Comparison of ENCODE assay signal across 24 mouse cellular contexts in the genomic region with DNA sequence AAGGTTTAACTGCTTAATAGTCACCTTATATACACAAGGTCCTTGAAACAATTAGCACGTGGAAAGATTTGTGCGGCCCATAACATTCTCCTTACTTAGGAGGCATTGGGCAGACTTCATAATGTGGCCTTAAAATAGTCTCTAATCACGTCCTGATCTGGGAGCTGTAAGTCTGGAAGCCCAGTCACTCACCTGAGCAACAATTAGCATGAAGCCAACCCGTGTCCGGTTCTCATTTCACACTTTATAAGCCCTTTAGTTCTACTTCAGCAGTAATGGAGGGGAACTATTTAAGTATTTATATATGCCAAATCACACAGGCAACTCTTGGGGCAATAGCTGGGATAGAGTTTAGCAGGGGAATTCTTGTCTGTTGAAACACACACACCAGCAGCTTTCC. TPM values are rescaled to one million over a fixed set of nuclear protein-coding genes. Genes with fewer than 3 reads are reported as not detected.
"Had no signal": no experiment of that assay in that cellular context is flagged by ENCODE, and none has a peak within 500 bp of the region (broad histone marks: within the 10 kb centered on the region; RNA-seq: fewer than 3 reads in every experiment).

No protein-coding gene starts in this region.

- H3K27ac ChIP-seq: hindbrain, embryonic 14.5 days; hindbrain, postnatal 0 days; layer of hippocampus, adult 2 months; limb, embryonic 10.5 days; limb, embryonic 13.5 days; liver, embryonic 12.5 days; liver, embryonic 15.5 days; lung, embryonic 15.5 days; midbrain, embryonic 12.5 days; neural tube, embryonic 13.5 days; stomach, embryonic 15.5 days had no signal

- H3K4me1 ChIP-seq: liver, embryonic 12.5 days; liver, embryonic 15.5 days; lung, embryonic 15.5 days; megakaryocyte, embryonic 14.5 days; midbrain, embryonic 12.5 days; neural tube, embryonic 13.5 days; stomach, embryonic 15.5 days had no signal

- H3K36me3 ChIP-seq: limb, embryonic 10.5 days; limb, embryonic 13.5 days; liver, embryonic 12.5 days; liver, embryonic 15.5 days; lung, embryonic 15.5 days; midbrain, embryonic 12.5 days; neural tube, embryonic 13.5 days; stomach, embryonic 15.5 days had no signal

- ATAC-seq: hindbrain, postnatal 0 days; inflammation-experienced regulatory T-cells, adult 6 months; intestine, postnatal 0 days; liver, embryonic 12.5 days had no signal

- H3K9me3 ChIP-seq: limb, embryonic 10.5 days; limb, embryonic 13.5 days; liver, embryonic 12.5 days; liver, embryonic 15.5 days; lung, embryonic 15.5 days; midbrain, embryonic 12.5 days; neural tube, embryonic 13.5 days; stomach, embryonic 15.5 days had no signal

- DNase-seq: layer of hippocampus, adult 9-11 months; liver; lung, adult 18-20 months; lung, postnatal 10 days; lung, postnatal 36 days; retina, postnatal 1 day; right cerebral cortex, postnatal 25 days; spleen, adult 18-20 months; thymus, postnatal 25 days had no signal

- H3K4me2 ChIP-seq: hindbrain, embryonic 14.5 days; limb, embryonic 13.5 days; liver, embryonic 12.5 days; liver, embryonic 15.5 days; lung, embryonic 15.5 days; midbrain, embryonic 12.5 days; neural tube, embryonic 13.5 days; stomach, embryonic 15.5 days had no signal

- H3K4me3 ChIP-seq: layer of hippocampus, adult 2 months; limb, embryonic 10.5 days; limb, embryonic 13.5 days; liver, embryonic 12.5 days; liver, embryonic 15.5 days; lung, embryonic 15.5 days; megakaryocyte, embryonic 14.5 days; midbrain, embryonic 12.5 days; myocyte; neural tube, embryonic 13.5 days; stomach, embryonic 15.5 days had no signal

- H3K27me3 ChIP-seq: limb, embryonic 13.5 days; liver, embryonic 12.5 days; liver, embryonic 15.5 days; lung, embryonic 15.5 days; megakaryocyte, embryonic 14.5 days; midbrain, embryonic 12.5 days; neural tube, embryonic 13.5 days; stomach, embryonic 15.5 days had no signal

- H3K9ac ChIP-seq: hindbrain, embryonic 14.5 days; limb, embryonic 13.5 days; liver, embryonic 12.5 days; liver, embryonic 15.5 days; lung, embryonic 15.5 days; midbrain, embryonic 12.5 days; neural tube, embryonic 13.5 days; stomach, embryonic 15.5 days had no signal

RNA-seq across cellular contexts. Expression of gene Slc34a2, which starts 21.3 kb away (rescaled TPM):
- polyA plus RNA-seq: inflammation-experienced regulatory T-cells, adult 6 months; limb, embryonic 10.5 days; limb, embryonic 13.5 days; liver, embryonic 12.5 days; midbrain, embryonic 12.5 days; myocyte had no signal
